Mouse (Mus musculus): ENCODE results near the gene Fam227b.

DNA sequence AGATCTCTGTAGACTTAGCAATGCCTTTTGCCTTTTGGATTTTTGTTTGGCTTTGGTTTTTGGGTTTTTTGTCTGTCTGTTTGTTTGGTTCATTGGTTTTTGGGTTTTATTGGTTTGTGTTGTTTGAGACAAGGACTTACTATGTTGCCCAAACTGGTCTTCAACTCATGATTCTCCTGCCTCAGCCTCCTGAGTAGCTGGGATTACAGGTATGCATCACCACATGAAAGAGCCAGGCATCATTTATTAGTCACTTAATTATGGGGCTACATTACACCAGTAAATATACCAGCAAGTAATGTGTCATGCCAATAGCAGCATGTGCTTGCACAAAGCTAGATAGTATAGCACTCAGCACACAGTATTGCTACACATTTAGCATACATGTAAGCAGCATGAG lies 4.1 kb downstream of the Fam227b start:
- no peak for TF ChIP-seq CTCF (conservative IDR thresholded peaks at IDR 0.05; ENCODE audit: insufficient read depth, insufficient read length, low read depth, low read length)
- TF ChIP-seq POLR2A (IDR thresholded peaks at IDR 0.05; ENCODE audit: low read depth, low read length) = no peak

Measured in kidney, adult 2 months (tissue).